Comparison of ENCODE assay signal across 7 mouse cellular contexts in genomic region chr1:79861130-79861942, GRCm38 (mm10). TPM values are rescaled to one million over a fixed set of nuclear protein-coding genes. Genes with fewer than 3 reads are reported as not detected.
A peak's percentile ranks its signal among the peaks of the same experiment; 100 is the strongest.
DNase-seq lines count a peak whose midpoint lies in the region; ATAC-seq and TF ChIP-seq lines count a peak whose summit lies in the region.

Serpine2 (minus strand) TSS chr1:79861180.

- H3K9me3 ChIP-seq in midbrain, embryonic 10.5 days (replicated peaks): no peaks in the 10 kb centered on the region

- no peak for TF ChIP-seq POLR2A in embryonic fibroblast, embryonic 13.5 days (IDR thresholded peaks at IDR 0.05; ENCODE audit: low read depth, low read length)

- H3K36me3 ChIP-seq in midbrain, embryonic 10.5 days: no peaks in the 10 kb centered on the region

- H3K4me1 ChIP-seq in embryonic fibroblast, embryonic 13.5 days (ENCODE audit: control insufficient read depth, insufficient read depth, low read length): peaks cover 6% of the 10 kb centered on the region; the same call in 1 of the 2 replicates
- peaks cover 55% of the 10 kb centered on the region for H3K4me1 ChIP-seq in midbrain, embryonic 10.5 days

- no peak within 1 kb of the TSS for H3K4me3 ChIP-seq in embryonic fibroblast, embryonic 13.5 days (ENCODE audit: insufficient read depth, low read length)
- H3K4me3 ChIP-seq in midbrain, embryonic 10.5 days: no peak within 1 kb of the TSS

- no peak for TF ChIP-seq CTCF in embryonic fibroblast, embryonic 13.5 days (IDR thresholded peaks at IDR 0.05; ENCODE audit: borderline replicate concordance, insufficient read depth, low read length)

- DNase-seq in right cerebral cortex, adult 18-20 months: peak; percentile 13
- DNase-seq in right cerebral cortex, postnatal 25 days: no peak
- DNase-seq in heart, adult 8-10 months (ENCODE audit: low spot score): no peak
- peak; percentile 34 for DNase-seq in kidney, postnatal 14 days
- no peak for DNase-seq in midbrain, embryonic 10.5 days (ENCODE audit: low spot score)

- H3K27ac ChIP-seq in embryonic fibroblast, embryonic 13.5 days (ENCODE audit: insufficient read depth, low read length): no peak within 1 kb of the TSS
- 0 out of 2 replicates have a peak within 1 kb of the TSS, but pooled peaks have one; percentile 42 for H3K27ac ChIP-seq in midbrain, embryonic 10.5 days (replicated peaks)

- 46% methylated on average over 6 of the region's 6 CpGs for WGBS in midbrain, embryonic 10.5 days

- H3K27me3 ChIP-seq in midbrain, embryonic 10.5 days (ENCODE audit: low read depth, poor library complexity, severe bottlenecking): peaks cover 45% of the 10 kb centered on the region

- ATAC-seq in erythroblast, adult 5-6 weeks (replicated peaks; ENCODE audit: low FRiP score, poor library complexity, severe bottlenecking): no peak

RNA-seq across cellular contexts. Expression of gene Serpine2, which starts in this region (rescaled TPM):
- 313 and 352 TPM in 2 replicates for polyA plus RNA-seq in embryonic fibroblast, embryonic 13.5 days (2011; ENCODE audit: insufficient read length, low read depth, missing spikeins)
- 10 to 100 TPM; 16.6 to 24.1 (median 21.8) TPM for total RNA-seq in heart, adult 8-10 months (2022)
- 54.7 and 60.4 TPM in 2 replicates for polyA plus RNA-seq in midbrain, embryonic 10.5 days (2016; fragmentation: Nextera tagmentation; extraction: Ambion mirVana)
- total RNA-seq in erythroblast, adult 5-6 weeks (2015; ENCODE audit: low replicate concordance): 6.9 and 38.2 TPM in 2 replicates
- 3.3 and 6.8 TPM in 2 replicates for total RNA-seq in erythroblast, adult 5-6 weeks (2017; ENCODE audit: low replicate concordance)

Comparison
In these comparisons a context has a peak if more than half of its experiments do, and no peak if none do; other contexts are left out.
1. DNase-seq: peak in right cerebral cortex, adult 18-20 months (single experiment) and kidney, postnatal 14 days (single experiment); none in right cerebral cortex, postnatal 25 days (single experiment), heart, adult 8-10 months (single experiment) and midbrain, embryonic 10.5 days (single experiment).